Mouse (Mus musculus) heart, embryonic 14.5 days (tissue): ENCODE data around the gene Thap4. TPM values are rescaled to one million over a fixed set of nuclear protein-coding genes. Genes with fewer than 3 reads are reported as not detected.
"Not testable (repeated sequence)": the region's sequence is repeated elsewhere in the genome, so short reads cannot be mapped to it uniquely, and the experiment has no call there.

Experiments used
- ATAC-seq: fragments of 200-750 bp; cut with Nextera tagmentation; 2 replicates; pipeline ENCODE4 v1.8.0; 2017; ENCODE audit warnings: low read depth, moderate TSS enrichment; ENCODE audit not compliant: insufficient number of reproducible peaks, insufficient read depth, low FRiP score
- H3K27ac ChIP-seq, 2 experiments: fragments of 200-500 bp in 1 of 2; fragments of 300-500 bp in 1 of 2; sonication (generic) in 1 of 2; replicated peaks in 1 of 2; 2 replicates each; pipeline ENCODE4 v1.5.1; 2012 to 2014; ENCODE audit warnings: low read depth in 2 of 2, low read length in 2 of 2, control low read depth in 1 of 2, mild to moderate bottlenecking in 1 of 2, mixed read lengths in 1 of 2; ENCODE audit not compliant: control insufficient read depth in 1 of 2, insufficient read depth in 1 of 2
- H3K27me3 ChIP-seq: fragments of 300-500 bp; sonication (generic); 2 replicates; pipeline ENCODE4 v1.6.1; 2014; ENCODE audit warnings: mild to moderate bottlenecking, low read length, control low read depth; ENCODE audit not compliant: control insufficient read depth, insufficient read depth
- H3K36me3 ChIP-seq: fragments of 300-500 bp; sonication (generic); 2 replicates; pipeline ENCODE4 v1.6.1; 2014; ENCODE audit warnings: mild to moderate bottlenecking, control low read depth, low read length, mixed read lengths; ENCODE audit not compliant: control insufficient read depth, insufficient read depth
- H3K4me1 ChIP-seq, 2 experiments: fragments of 200-500 bp in 1 of 2; fragments of 300-500 bp in 1 of 2; sonication (generic) in 1 of 2; 2 replicates each; pipeline ENCODE4 v1.6.1; 2012 to 2014; ENCODE audit warnings: low read length in 2 of 2, control low read depth in 1 of 2, mixed read lengths in 1 of 2; ENCODE audit not compliant: control insufficient read depth in 2 of 2, insufficient read depth in 2 of 2
- H3K4me2 ChIP-seq: fragments of 300-500 bp; sonication (generic); 2 replicates; pipeline ENCODE4 v1.6.1; 2014; ENCODE audit warnings: mild to moderate bottlenecking, low read length
- H3K4me3 ChIP-seq, 2 experiments: fragments of 200-500 bp in 1 of 2; fragments of 300-500 bp in 1 of 2; sonication (generic) in 1 of 2; 2 replicates each; pipeline ENCODE4 v1.5.1; 2012 to 2014; ENCODE audit warnings: low read length in 2 of 2, mild to moderate bottlenecking in 2 of 2, control low read depth in 1 of 2, low read depth in 1 of 2, moderate library complexity in 1 of 2; ENCODE audit not compliant: control insufficient read depth in 1 of 2, insufficient read depth in 1 of 2
- H3K9ac ChIP-seq: fragments of 300-500 bp; sonication (generic); 2 replicates; pipeline ENCODE4 v1.6.1; 2014; ENCODE audit warnings: mild to moderate bottlenecking, low read length
- H3K9me3 ChIP-seq: fragments of 300-500 bp; sonication (generic); 2 replicates; pipeline ENCODE4 v1.6.1; 2016; ENCODE audit warnings: low read length, control low read depth; ENCODE audit not compliant: control insufficient read depth
- WGBS: fragments of 180-500 bp; shearing (Covaris S2); extraction: QIAGEN DNeasy Blood & Tissue Kit; methylation state at CpG from one replicate; pipeline ENCODE4 v1.1.7; 2014; 5-methylcytosine and 5-hydroxymethylcytosine counted together
- polyA plus RNA-seq: library from polyadenylated mRNA; unstranded; fragments of >200 nt; fragmentation: Nextera tagmentation; extraction: Ambion mirVana; gene quantifications from 2 replicates; pipeline ENCODE4 v1.2.1, GENCODE M21; 2014

Gene Thap4
- polyA plus RNA-seq, 1 experiment from 2014 or later: 52.8 TPM

- no peak overlapping the region for H3K27ac ChIP-seq
- H3K9ac ChIP-seq: no peak overlapping the region
- peak; percentile 32 for ATAC-seq
- H3K4me3 ChIP-seq: no peak overlapping the region
- 48% methylated on average over 2 of the region's 2 CpGs for WGBS
- no peak overlapping the region for H3K4me2 ChIP-seq
- H3K36me3 ChIP-seq: no peaks in the 10 kb centered on the region
- no peaks in the 10 kb centered on the region for H3K27me3 ChIP-seq
- no peaks in the 10 kb centered on the region for H3K4me1 ChIP-seq
- H3K9me3 ChIP-seq: no peaks in the 10 kb centered on the region
Observed at GRCm38 (mm10) chr1:93678386-93678785, 76.3 kb downstream of the Thap4 start.

- ATAC-seq: no peak
- no peak overlapping the region for H3K9ac ChIP-seq
- H3K27ac ChIP-seq: no peak overlapping the region
- H3K4me3 ChIP-seq: no peak overlapping the region
- H3K4me1 ChIP-seq: peaks cover 13% of the 10 kb centered on the region in 2 experiments
- H3K9me3 ChIP-seq: no peaks in the 10 kb centered on the region
- WGBS: 85% methylated on average over 5 of the region's 5 CpGs
- H3K36me3 ChIP-seq: no peaks in the 10 kb centered on the region
- H3K27me3 ChIP-seq: no peaks in the 10 kb centered on the region
- no peak overlapping the region for H3K4me2 ChIP-seq
Observed at GRCm38 (mm10) chr1:93672682-93673081, 82.0 kb downstream of the Thap4 start.

- H3K27me3 ChIP-seq: no peaks in the 10 kb centered on the region
- no peak overlapping the region for H3K4me2 ChIP-seq
- H3K4me3 ChIP-seq: no peak overlapping the region
- H3K27ac ChIP-seq: no peak overlapping the region
- no peaks in the 10 kb centered on the region for H3K9me3 ChIP-seq
- peaks cover 16% of the 10 kb centered on the region in 2 experiments for H3K4me1 ChIP-seq
- no peaks in the 10 kb centered on the region for H3K36me3 ChIP-seq
- no peak overlapping the region for H3K9ac ChIP-seq
- ATAC-seq: no peak
Observed at GRCm38 (mm10) chr1:93669941-93670340, 84.7 kb downstream of the Thap4 start.

- 3% methylated on average over 17 of the region's 17 CpGs for WGBS
- Histone ChIP-seq H3K9ac (peak overlapping the region; percentile 74), H3K4me1 (peaks cover 16% of the 10 kb centered on the region in 2 experiments), H3K36me3 (no peaks in the 10 kb centered on the region), H3K4me3 (peak overlapping the region; percentile 49 to 52), H3K27me3 (no peaks in the 10 kb centered on the region), H3K4me2 (peak overlapping the region; percentile 81), H3K9me3 (no peaks in the 10 kb centered on the region), H3K27ac (peak overlapping the region; percentile 78 to 81)
- ATAC-seq: peak; percentile 76
Observed at GRCm38 (mm10) chr1:93668791-93669548, 85.7 kb downstream of the Thap4 start.

GRCm38 (mm10) chr1:93667760-93668400 is 86.8 kb downstream of the Thap4 start:
- H3K4me2 ChIP-seq: peak overlapping the region; percentile 81
- no peaks in the 10 kb centered on the region for H3K36me3 ChIP-seq
- no peaks in the 10 kb centered on the region for H3K9me3 ChIP-seq
- no peak overlapping the region for H3K4me3 ChIP-seq
- peak overlapping the region; percentile 78 to 81 for H3K27ac ChIP-seq
- no peak overlapping the region; the same call in 1 of the 2 replicates for H3K9ac ChIP-seq
- H3K27me3 ChIP-seq: no peaks in the 10 kb centered on the region
- peak; percentile 49; the same call in 1 of the 2 replicates for ATAC-seq
- peaks cover 16% of the 10 kb centered on the region in 2 experiments for H3K4me1 ChIP-seq
- 11% methylated on average over 13 of the region's 13 CpGs for WGBS

GRCm38 (mm10) chr1:93658559-93658958 is 96.1 kb downstream of the Thap4 start, which contains the start of gene Stk25:
Stk25 (minus strand) TSS chr1:93658659.
- H3K4me3 ChIP-seq, H3K9ac ChIP-seq, H3K27ac ChIP-seq, H3K36me3 ChIP-seq, H3K9me3 ChIP-seq, H3K4me1 ChIP-seq, H3K4me2 ChIP-seq, ATAC-seq, H3K27me3 ChIP-seq: not testable (repeated sequence)

GRCm38 (mm10) chr1:93657025-93657360 is 97.7 kb downstream of the Thap4 start:
- Histone ChIP-seq H3K4me1 (peaks cover 0 to 2% of the 10 kb centered on the region in 2 experiments; a peak in 1 of 4 replicates), H3K27ac (no peak overlapping the region), H3K4me2 (no peak overlapping the region), H3K9me3 (peaks cover 10% of the 10 kb centered on the region; the same call in 1 of the 2 replicates), H3K36me3 (no peaks in the 10 kb centered on the region), H3K4me3 (no peak overlapping the region), H3K27me3 (no peaks in the 10 kb centered on the region), H3K9ac (no peak overlapping the region)
- WGBS: 83% methylated on average over 5 of the region's 5 CpGs
- ATAC-seq: no peak
